Mouse (Mus musculus) cerebellum, postnatal 4 days (tissue): Measurements from ENCODE around the gene Obox5.
"Not testable (repeated sequence)": the region's sequence is repeated elsewhere in the genome, so short reads cannot be mapped to it uniquely, and the experiment has no call there.

Experiments used
- DNase-seq, 2 experiments: peaks; one replicate each; pipeline ENCODE4 v3.0.0; 2022; ENCODE audit warnings: low spot score in 2 of 2, mixed read lengths in 1 of 2

Gene Obox5

GRCm38 (mm10) chr7:15749831-15750230 is at the start of gene Obox5:
Gene Obox5, plus strand, starts transcription at chr7:15750131.
- DNase-seq: not testable (repeated sequence)

DNA sequence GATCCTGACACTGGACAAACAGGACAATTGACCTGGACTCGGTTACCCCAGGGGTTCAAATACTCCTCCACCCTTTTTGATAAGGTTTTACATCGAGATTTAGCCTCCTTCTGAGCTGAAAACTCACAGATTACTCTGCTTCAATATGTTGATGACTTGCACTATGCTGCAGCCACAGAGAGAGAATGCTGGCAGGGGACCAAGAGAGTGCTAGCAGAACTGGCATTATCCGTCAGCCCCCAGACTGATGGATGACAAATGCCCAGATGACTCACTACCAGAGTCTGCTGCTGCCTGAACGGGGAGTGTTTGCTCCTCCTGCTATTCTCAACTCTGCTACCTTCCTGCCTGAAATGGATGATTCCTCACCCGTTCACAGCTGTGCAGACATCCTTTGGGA is 635 bp upstream of the Obox5 start:
- DNase-seq: not testable (repeated sequence)
